Mouse (Mus musculus): ENCODE data around the gene Tmem255b.
A peak's percentile ranks its signal among the peaks of the same experiment; 100 is the strongest.

Tmem255b gene

GRCm38 (mm10) chr8:13434889-13435288 lies at the start of gene Tmem255b:
Gene Tmem255b, plus strand, starts transcription at chr8:13435189.
- no peak for DNase-seq

- DNase-seq: no peak
Observed at GRCm38 (mm10) chr8:13386366-13386765, 48.6 kb upstream of the Tmem255b start.

- DNase-seq: no peak
Observed at GRCm38 (mm10) chr8:13387728-13388127, 47.3 kb upstream of the Tmem255b start.

GRCm38 (mm10) chr8:13388744-13389143 lies 46.2 kb upstream of the Tmem255b start:
- DNase-seq: no peak

GRCm38 (mm10) chr8:13393869-13394268 lies 41.1 kb upstream of the Tmem255b start:
- DNase-seq: no peak

- DNase-seq: no peak
Observed at GRCm38 (mm10) chr8:13396725-13397124, 38.3 kb upstream of the Tmem255b start, which contains the start of gene Atp4b. Gene Atp4b, minus strand, starts transcription at chr8:13396825.

- DNase-seq: no peak
Observed at GRCm38 (mm10) chr8:13403517-13403916, 31.5 kb upstream of the Tmem255b start.

GRCm38 (mm10) chr8:13404666-13405131 lies 30.3 kb upstream of the Tmem255b start, which contains the start of gene Grk1:
Gene Grk1, plus strand, starts transcription at chr8:13405081.
- DNase-seq: no peak

GRCm38 (mm10) chr8:13406011-13406410 lies 29.0 kb upstream of the Tmem255b start:
- DNase-seq: no peak

GRCm38 (mm10) chr8:13411597-13411996 lies 23.4 kb upstream of the Tmem255b start:
- DNase-seq: peak; percentile 72 to 75

GRCm38 (mm10) chr8:13412891-13413558 lies 22.0 kb upstream of the Tmem255b start:
- DNase-seq: peak; percentile 56 to 59

GRCm38 (mm10) chr8:13413823-13414390 lies 21.1 kb upstream of the Tmem255b start:
- no peak for DNase-seq

GRCm38 (mm10) chr8:13415879-13416278 lies 19.1 kb upstream of the Tmem255b start:
- no peak for DNase-seq

- no peak for DNase-seq
Observed at GRCm38 (mm10) chr8:13419111-13419639, 15.8 kb upstream of the Tmem255b start.

GRCm38 (mm10) chr8:13420970-13421369 lies 14.0 kb upstream of the Tmem255b start:
- no peak for DNase-seq

- DNase-seq: no peak
Observed at GRCm38 (mm10) chr8:13427351-13427750, 7.6 kb upstream of the Tmem255b start.

GRCm38 (mm10) chr8:13428156-13428555 lies 6.8 kb upstream of the Tmem255b start:
- DNase-seq: no peak

- no peak for DNase-seq
Observed at GRCm38 (mm10) chr8:13430412-13430811, 4.6 kb upstream of the Tmem255b start.

GRCm38 (mm10) chr8:13430866-13431265 lies 4.1 kb upstream of the Tmem255b start:
- DNase-seq: no peak

GRCm38 (mm10) chr8:13433130-13433529 lies 1.9 kb upstream of the Tmem255b start:
- no peak for DNase-seq

- DNase-seq: no peak
Observed at GRCm38 (mm10) chr8:13436052-13436451, 1.1 kb downstream of the Tmem255b start.

- DNase-seq: no peak
Observed at GRCm38 (mm10) chr8:13437531-13437930, 2.5 kb downstream of the Tmem255b start.

- DNase-seq: no peak
Observed at GRCm38 (mm10) chr8:13442152-13442551, 7.2 kb downstream of the Tmem255b start.

- no peak for DNase-seq
Observed at GRCm38 (mm10) chr8:13446456-13446855, 11.5 kb downstream of the Tmem255b start.
